Comparison of ENCODE assay signal across 7 mouse cellular contexts in genomic region chr6:8259667-8260044, GRCm38 (mm10). TPM values are rescaled to one million over a fixed set of nuclear protein-coding genes. Genes with fewer than 3 reads are reported as not detected.
DNase-seq lines count a peak whose midpoint lies in the region; ATAC-seq lines count a peak whose summit lies in the region.

No protein-coding gene starts in this region.

- WGBS in lung, embryonic 15.5 days, result under 1% methylated on average over 8 of the region's 8 CpGs
- 0% methylated on average over 8 of the region's 8 CpGs for WGBS in embryonic facial prominence, embryonic 14.5 days
- under 1% methylated on average over 8 of the region's 8 CpGs for WGBS in hindbrain, embryonic 15.5 days
- under 1% methylated on average over 8 of the region's 8 CpGs for WGBS in midbrain, embryonic 14.5 days

- H3K36me3 ChIP-seq in lung, embryonic 15.5 days, result peaks cover 4% of the 10 kb centered on the region; the same call in 1 of the 2 replicates
- H3K36me3 ChIP-seq in embryonic facial prominence, embryonic 14.5 days (ENCODE audit: control insufficient read depth, insufficient read depth, low read length), result peaks cover 7% of the 10 kb centered on the region
- H3K36me3 ChIP-seq in hindbrain, embryonic 15.5 days, result peaks cover 8% of the 10 kb centered on the region; the same call in 1 of the 2 replicates
- H3K36me3 ChIP-seq in midbrain, embryonic 14.5 days (ENCODE audit: control insufficient read depth, insufficient read depth, low read length), result 0 out of 2 replicates have a peak, but pooled peaks cover 3% of the 10 kb centered on the region

- H3K27ac ChIP-seq in lung, embryonic 15.5 days, result peak overlapping the region; percentile 83
- H3K27ac ChIP-seq in embryonic facial prominence, embryonic 14.5 days (replicated peaks; ENCODE audit: low read depth, low read length), result 0 out of 2 replicates have a peak overlapping the region, but pooled peaks have one; percentile 53
- H3K27ac ChIP-seq in hindbrain, embryonic 15.5 days (replicated peaks), result peak overlapping the region; percentile 94
- H3K27ac ChIP-seq in midbrain, embryonic 14.5 days (replicated peaks; ENCODE audit: low read depth, low read length), result peak overlapping the region; percentile 81

- H3K27me3 ChIP-seq in lung, embryonic 15.5 days, result no peaks in the 10 kb centered on the region
- no peaks in the 10 kb centered on the region for H3K27me3 ChIP-seq in embryonic facial prominence, embryonic 14.5 days (replicated peaks; ENCODE audit: control insufficient read depth, insufficient read depth, low read length)
- H3K27me3 ChIP-seq in hindbrain, embryonic 15.5 days, result no peaks in the 10 kb centered on the region
- H3K27me3 ChIP-seq in midbrain, embryonic 14.5 days (ENCODE audit: control insufficient read depth, insufficient read depth, low read length), result no peaks in the 10 kb centered on the region

- no peak for DNase-seq in lung, postnatal 14 days
- DNase-seq in embryonic facial prominence, embryonic 14.5 days (ENCODE audit: low spot score), result no peak
- no peak for DNase-seq in midbrain, embryonic 14.5 days
- no peak for DNase-seq in cerebellum, adult 9-11 months
- no peak for DNase-seq in frontal cortex, postnatal 25 days (ENCODE audit: low spot score in 2 of 2)

- peak overlapping the region; percentile 91 for H3K4me3 ChIP-seq in lung, embryonic 15.5 days
- peak overlapping the region; percentile 85 for H3K4me3 ChIP-seq in embryonic facial prominence, embryonic 14.5 days (ENCODE audit: low read depth, low read length)
- H3K4me3 ChIP-seq in hindbrain, embryonic 15.5 days, result peak overlapping the region; percentile 95
- peak overlapping the region; percentile 72 for H3K4me3 ChIP-seq in midbrain, embryonic 14.5 days (replicated peaks; ENCODE audit: low read depth, low read length)

- H3K4me2 ChIP-seq in lung, embryonic 15.5 days, result peak overlapping the region; percentile 90
- H3K4me2 ChIP-seq in embryonic facial prominence, embryonic 14.5 days (ENCODE audit: low read depth, low read length), result peak overlapping the region; percentile 68
- H3K4me2 ChIP-seq in hindbrain, embryonic 15.5 days, result peak overlapping the region; percentile 73
- H3K4me2 ChIP-seq in midbrain, embryonic 14.5 days (ENCODE audit: low read length), result peak overlapping the region; percentile 62

- no peak for ATAC-seq in lung, embryonic 15.5 days (ENCODE audit: borderline replicate concordance, extremely low read depth, low FRiP score, low TSS enrichment)
- no peak; the same call in 1 of the 2 replicates for ATAC-seq in embryonic facial prominence, embryonic 14.5 days (ENCODE audit: low read depth)
- no peak for ATAC-seq in hindbrain, embryonic 15.5 days (ENCODE audit: low FRiP score, low read depth)
- no peak for ATAC-seq in midbrain, embryonic 14.5 days (ENCODE audit: low FRiP score, low TSS enrichment)

- peaks cover 16% of the 10 kb centered on the region; the same call in 1 of the 2 replicates for H3K4me1 ChIP-seq in lung, embryonic 15.5 days
- H3K4me1 ChIP-seq in embryonic facial prominence, embryonic 14.5 days (ENCODE audit: control insufficient read depth, insufficient read depth, low read length), result peaks cover 10% of the 10 kb centered on the region; the same call in 1 of the 2 replicates
- H3K4me1 ChIP-seq in hindbrain, embryonic 15.5 days (replicated peaks), result peaks cover 20% of the 10 kb centered on the region
- H3K4me1 ChIP-seq in midbrain, embryonic 14.5 days (ENCODE audit: control insufficient read depth, insufficient read depth, low read length), result peaks cover 12% of the 10 kb centered on the region

- peak overlapping the region; percentile 81 for H3K9ac ChIP-seq in lung, embryonic 15.5 days
- H3K9ac ChIP-seq in embryonic facial prominence, embryonic 14.5 days (ENCODE audit: low read depth, low read length), result peak overlapping the region; percentile 82
- peak overlapping the region; percentile 84 for H3K9ac ChIP-seq in hindbrain, embryonic 15.5 days
- H3K9ac ChIP-seq in midbrain, embryonic 14.5 days (replicated peaks; ENCODE audit: low read length), result peak overlapping the region; percentile 79

- H3K9me3 ChIP-seq in lung, embryonic 15.5 days, result no peaks in the 10 kb centered on the region
- H3K9me3 ChIP-seq in embryonic facial prominence, embryonic 14.5 days (ENCODE audit: control insufficient read depth, low read length), result no peaks in the 10 kb centered on the region
- H3K9me3 ChIP-seq in hindbrain, embryonic 15.5 days, result no peaks in the 10 kb centered on the region
- no peaks in the 10 kb centered on the region for H3K9me3 ChIP-seq in midbrain, embryonic 14.5 days (ENCODE audit: control insufficient read depth, low read length)

RNA-seq across cellular contexts. Expression of gene Gm45062, which starts 0.4 kb away (rescaled TPM):
- 11.1 and 13.2 TPM in 2 replicates for polyA plus RNA-seq in lung, embryonic 15.5 days (2015; fragmentation: Nextera tagmentation; extraction: Ambion mirVana)
- 8.2 and 8.3 TPM in 2 replicates for polyA plus RNA-seq in embryonic facial prominence, embryonic 14.5 days (2014; fragmentation: Nextera tagmentation; extraction: Ambion mirVana)
- polyA plus RNA-seq in hindbrain, embryonic 15.5 days (2015; fragmentation: Nextera tagmentation; extraction: Ambion mirVana), result 10.7 and 11.1 TPM in 2 replicates
- polyA plus RNA-seq in midbrain, embryonic 14.5 days (2014; fragmentation: Nextera tagmentation; extraction: Ambion mirVana), result 5.5 and 15.4 TPM in 2 replicates

RNA-seq across cellular contexts. Expression of gene Umad1, which starts 0.6 kb away (rescaled TPM):
- 22.5 and 23.2 TPM in 2 replicates for polyA plus RNA-seq in lung, embryonic 15.5 days (2015; fragmentation: Nextera tagmentation; extraction: Ambion mirVana)
- 19.1 and 20.0 TPM in 2 replicates for polyA plus RNA-seq in embryonic facial prominence, embryonic 14.5 days (2014; fragmentation: Nextera tagmentation; extraction: Ambion mirVana)
- polyA plus RNA-seq in hindbrain, embryonic 15.5 days (2015; fragmentation: Nextera tagmentation; extraction: Ambion mirVana), result 55.1 and 57.4 TPM in 2 replicates
- 57.2 and 64.3 TPM in 2 replicates for polyA plus RNA-seq in midbrain, embryonic 14.5 days (2014; fragmentation: Nextera tagmentation; extraction: Ambion mirVana)

RNA-seq across cellular contexts. Expression of gene Rpa3, which starts 0.7 kb away (rescaled TPM):
- polyA plus RNA-seq in lung, embryonic 15.5 days (2015; fragmentation: Nextera tagmentation; extraction: Ambion mirVana), result 166 and 182 TPM in 2 replicates
- polyA plus RNA-seq in embryonic facial prominence, embryonic 14.5 days (2014; fragmentation: Nextera tagmentation; extraction: Ambion mirVana), result 133 and 137 TPM in 2 replicates
- 47.7 and 61.1 TPM in 2 replicates for polyA plus RNA-seq in hindbrain, embryonic 15.5 days (2015; fragmentation: Nextera tagmentation; extraction: Ambion mirVana)
- 63.4 and 65.6 TPM in 2 replicates for polyA plus RNA-seq in midbrain, embryonic 14.5 days (2014; fragmentation: Nextera tagmentation; extraction: Ambion mirVana)

RNA-seq across cellular contexts. Expression of gene Mios, which starts 50.6 kb away (rescaled TPM):
- 24.2 and 24.5 TPM in 2 replicates for polyA plus RNA-seq in lung, embryonic 15.5 days (2015; fragmentation: Nextera tagmentation; extraction: Ambion mirVana)
- 26.2 and 29.3 TPM in 2 replicates for polyA plus RNA-seq in embryonic facial prominence, embryonic 14.5 days (2014; fragmentation: Nextera tagmentation; extraction: Ambion mirVana)
- polyA plus RNA-seq in hindbrain, embryonic 15.5 days (2015; fragmentation: Nextera tagmentation; extraction: Ambion mirVana), result 22.3 and 22.6 TPM in 2 replicates
- 24.6 and 32.0 TPM in 2 replicates for polyA plus RNA-seq in midbrain, embryonic 14.5 days (2014; fragmentation: Nextera tagmentation; extraction: Ambion mirVana)
